Mouse (Mus musculus) cortical plate, adult 2 months (tissue): Measurements from ENCODE around the gene Ly6g5c.

Source experiments
- CTCF ChIP-seq: fragments of 200-500 bp; IDR thresholded peaks from 2 replicates; pipeline ENCODE4 v1.5.1; 2011; ENCODE audit warnings: mild to moderate bottlenecking, control low read depth, low read length; ENCODE audit not compliant: insufficient read depth; ENCODE audit errors: extremely low read depth
- POLR2A ChIP-seq: fragments of 200-500 bp; IDR thresholded peaks from 2 replicates; pipeline ENCODE4 v1.6.1; 2011; ENCODE audit warnings: mild to moderate bottlenecking, low read length, control low read depth; ENCODE audit not compliant: insufficient read depth; ENCODE audit errors: extremely low read depth

- no peak for TF ChIP-seq POLR2A
- no peak for TF ChIP-seq CTCF
Measured at GRCm38 (mm10) chr17:35064378-35064877, 43.7 kb upstream of the Ly6g5c start.
